Mouse (Mus musculus) B cell, adult 2 months (primary cell): ENCODE data around the gene Zfp39.

ENCODE experiments used
- DNase-seq, 2 experiments: peaks; one replicate each; pipeline ENCODE4 v3.0.0; 2022

Zfp39 gene

DNA sequence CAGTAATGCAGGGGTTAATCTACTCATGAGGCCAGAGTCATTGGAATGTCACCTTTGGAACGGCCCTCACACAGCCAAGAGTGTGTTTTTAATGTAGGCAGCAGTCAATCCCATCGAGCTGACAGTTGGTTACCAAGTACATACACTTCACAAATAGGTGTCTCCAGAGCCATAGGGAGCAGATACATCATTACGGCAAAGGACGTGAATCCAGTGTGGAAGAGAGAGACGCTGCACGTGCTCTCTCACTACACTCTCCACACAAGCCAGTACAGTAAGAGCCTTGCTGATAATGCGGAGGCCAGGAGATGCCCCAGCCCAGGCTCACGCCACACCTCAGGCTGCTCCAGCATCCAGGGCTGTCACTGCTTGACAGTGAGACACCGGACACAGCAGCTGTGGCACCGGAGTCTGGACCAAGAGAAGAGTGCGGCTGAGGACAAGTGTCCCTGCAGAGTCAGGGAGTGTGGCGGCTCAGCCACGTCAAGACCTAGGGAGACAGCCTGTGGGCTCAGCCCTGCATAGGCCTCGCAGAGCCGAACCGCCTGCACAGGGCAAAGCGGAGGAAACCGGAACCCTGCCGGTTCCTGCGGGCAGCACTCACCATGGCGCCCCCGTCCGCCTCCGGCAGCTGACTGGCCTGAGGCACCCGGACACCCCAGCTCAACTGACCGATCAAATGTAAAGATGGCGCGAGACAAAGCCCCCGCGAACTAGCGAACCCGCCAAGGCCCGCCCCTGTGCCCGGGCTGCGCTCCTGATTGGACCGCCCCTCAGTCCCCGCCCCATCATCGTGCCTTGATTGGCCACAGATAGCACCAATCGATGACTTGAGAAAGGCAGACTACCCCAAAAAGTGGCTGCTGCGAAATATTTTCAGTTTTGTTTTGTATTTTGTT is at the start of gene Zfp39:
TSS of gene Zfp39 (minus strand) at position 715 of the 899 bp plus-strand sequence.
- DNase-seq: peak; percentile 97 to 99

DNA sequence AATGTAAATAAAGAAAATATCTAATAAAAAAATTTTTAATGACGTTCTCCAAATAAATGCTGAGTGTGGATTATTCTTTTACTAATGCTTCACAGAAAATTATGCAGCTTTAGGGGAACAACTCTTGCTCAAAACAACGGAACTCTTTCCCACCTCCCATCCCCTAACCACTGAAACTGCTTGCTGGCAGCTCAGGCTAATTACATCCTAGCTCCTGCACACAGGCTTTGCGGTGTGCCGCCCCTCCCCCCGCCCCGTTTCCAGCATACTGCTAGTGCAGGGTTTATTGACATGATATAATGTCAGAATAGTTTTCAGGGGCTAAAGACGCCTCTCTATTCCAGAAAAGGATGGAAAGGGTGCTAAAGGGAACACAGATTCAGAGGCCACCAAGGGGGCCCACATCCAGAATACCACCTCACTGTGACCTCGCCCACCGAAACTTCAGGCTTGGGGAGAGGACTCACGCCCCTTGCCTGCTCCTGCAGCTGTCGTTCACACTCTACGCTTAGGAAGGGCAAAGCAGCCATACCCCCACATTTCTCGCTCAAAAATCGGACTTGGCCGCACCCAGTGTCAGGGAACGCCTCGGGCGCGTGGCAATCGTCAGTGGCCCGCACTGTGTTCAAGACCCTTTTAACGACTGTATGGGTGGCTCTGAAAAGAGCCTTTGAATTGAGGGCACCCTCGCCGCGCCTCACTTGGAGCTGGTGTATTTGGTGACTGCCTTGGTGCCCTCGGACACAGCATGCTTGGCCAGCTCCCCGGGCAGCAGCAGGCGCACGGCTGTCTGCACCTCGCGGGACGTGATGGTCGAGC is 49.5 kb upstream of the Zfp39 start:
- no peak for DNase-seq

DNA sequence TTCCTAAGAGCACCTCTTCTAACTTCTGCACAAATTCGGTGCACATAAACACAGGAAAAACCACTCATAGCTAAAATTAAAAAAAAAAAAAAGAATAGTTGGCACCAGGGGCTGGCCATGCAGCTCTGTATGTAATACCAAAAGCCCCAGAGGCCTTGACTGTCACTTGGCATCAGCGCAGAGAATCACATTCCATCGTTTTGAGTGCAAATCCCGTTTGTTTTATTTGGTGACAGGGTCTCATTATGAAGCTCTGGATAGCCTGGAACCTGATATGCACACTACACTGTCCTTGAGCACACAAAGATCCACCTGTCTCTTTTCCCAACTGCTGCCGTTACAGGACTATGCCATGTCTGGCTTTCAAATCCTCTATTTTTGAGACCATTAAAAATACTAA is 47.2 kb upstream of the Zfp39 start:
- DNase-seq: no peak

DNA sequence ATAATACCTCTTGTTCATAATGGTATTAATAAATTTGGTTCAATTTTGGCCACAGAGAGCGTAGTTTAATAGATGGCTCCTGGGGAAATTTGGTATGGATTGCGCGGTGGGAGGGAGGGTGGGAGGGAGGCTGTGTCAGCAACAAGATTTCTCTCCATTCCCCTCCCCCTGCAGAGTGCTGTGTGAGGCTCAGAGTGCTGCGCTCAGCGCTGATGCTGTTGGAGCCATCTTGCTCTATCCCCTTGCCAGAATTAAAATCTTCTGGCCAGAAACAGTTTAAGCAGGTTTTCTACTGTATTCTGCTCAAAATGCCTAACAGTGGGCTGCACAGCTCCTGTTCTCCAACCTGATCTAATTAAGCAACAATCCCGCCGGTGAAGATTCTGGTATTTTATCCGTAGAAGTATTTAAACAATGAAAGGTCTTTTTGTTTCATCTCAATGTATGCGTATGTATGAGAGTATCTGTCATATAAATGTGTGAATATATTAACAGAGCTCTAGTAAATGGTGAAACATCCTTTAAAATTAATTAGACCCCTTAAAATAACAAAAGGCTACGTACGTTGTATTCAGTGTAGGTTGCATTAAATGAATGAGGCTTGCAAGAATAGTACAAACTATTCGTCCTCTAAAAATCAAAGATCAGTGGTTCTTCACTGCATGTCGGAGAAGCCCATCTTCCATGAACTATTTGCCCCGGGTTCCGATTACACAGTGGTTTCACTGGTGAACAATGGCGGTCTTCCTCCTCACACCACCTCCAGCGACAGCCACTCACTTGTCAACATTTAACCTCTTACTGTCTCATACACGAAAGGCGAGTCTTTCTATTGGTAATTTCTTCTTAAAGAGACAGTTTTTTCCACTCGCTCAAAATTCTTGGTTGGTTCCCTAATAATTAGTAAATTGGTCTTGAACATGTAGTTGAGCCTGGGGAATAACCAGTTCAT is 45.7 kb upstream of the Zfp39 start:
- DNase-seq: no peak

DNA sequence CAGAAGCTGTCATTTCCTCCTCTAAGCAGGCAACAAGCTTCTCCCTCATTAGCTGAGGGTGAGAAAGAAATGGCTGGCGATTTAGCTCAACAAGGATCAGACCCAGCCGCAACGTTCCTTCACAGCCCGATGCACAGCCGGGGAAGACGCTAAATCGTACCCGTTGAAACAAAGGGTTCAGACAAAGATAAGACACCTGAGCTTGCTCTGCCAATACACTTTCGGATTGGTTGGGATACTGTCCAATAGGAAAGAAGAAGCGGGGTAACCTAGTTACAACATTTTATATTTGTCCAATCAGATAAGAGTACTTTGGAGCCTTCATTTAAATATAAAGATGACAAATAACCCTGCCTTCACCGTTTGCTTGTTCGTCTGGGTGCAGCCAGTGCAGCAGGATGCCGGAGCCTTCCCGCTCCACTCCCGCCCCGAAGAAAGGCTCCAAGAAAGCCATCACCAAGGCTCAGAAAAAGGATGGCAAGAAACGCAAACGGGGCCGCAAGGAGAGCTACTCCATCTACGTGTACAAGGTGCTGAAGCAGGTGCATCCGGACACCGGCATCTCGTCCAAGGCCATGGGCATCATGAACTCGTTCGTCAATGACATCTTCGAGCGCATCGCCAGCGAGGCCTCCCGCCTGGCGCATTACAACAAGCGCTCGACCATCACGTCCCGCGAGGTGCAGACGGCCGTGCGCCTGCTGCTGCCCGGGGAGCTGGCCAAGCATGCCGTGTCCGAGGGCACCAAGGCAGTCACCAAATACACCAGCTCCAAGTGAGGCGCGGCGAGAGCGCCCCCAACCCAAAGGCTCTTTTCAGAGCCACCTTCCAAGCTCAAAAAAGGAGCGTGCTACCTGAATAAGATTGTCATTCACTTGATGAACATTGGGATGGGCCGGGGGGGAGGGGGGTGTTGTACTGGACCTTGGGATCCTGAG is 44.8 kb upstream of the Zfp39 start, which contains the start of gene Hist3h2ba:
TSS of gene Hist3h2ba (plus strand) at position 379 of the 938 bp plus-strand sequence.
- DNase-seq: peak; percentile 66 to 67

GRCm38 (mm10) chr11:58947798-58948528 is 43.9 kb upstream of the Zfp39 start:
- DNase-seq: peak; percentile 37 to 42

GRCm38 (mm10) chr11:58947306-58947705 is 43.3 kb upstream of the Zfp39 start:
- no peak for DNase-seq

DNA sequence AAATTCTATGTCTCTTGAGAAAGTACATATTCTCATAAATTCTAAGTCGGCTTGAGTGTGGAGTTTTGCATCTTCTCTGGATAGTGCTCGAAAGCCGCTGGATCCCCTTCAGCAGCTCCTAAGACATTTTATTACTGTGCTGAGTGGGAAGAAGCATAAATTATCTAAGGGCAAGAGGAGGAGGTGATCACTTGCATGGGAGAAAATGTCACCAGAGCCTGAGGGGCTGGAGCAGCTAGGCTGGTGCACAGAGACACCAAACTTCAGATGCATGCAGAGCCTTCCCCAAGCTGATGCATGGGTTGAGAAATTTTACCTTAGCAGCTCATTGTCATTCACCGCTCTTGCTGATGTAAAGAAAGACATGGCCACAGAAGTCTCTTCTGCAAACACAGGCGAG is 40.1 kb upstream of the Zfp39 start:
- DNase-seq: no peak

DNA sequence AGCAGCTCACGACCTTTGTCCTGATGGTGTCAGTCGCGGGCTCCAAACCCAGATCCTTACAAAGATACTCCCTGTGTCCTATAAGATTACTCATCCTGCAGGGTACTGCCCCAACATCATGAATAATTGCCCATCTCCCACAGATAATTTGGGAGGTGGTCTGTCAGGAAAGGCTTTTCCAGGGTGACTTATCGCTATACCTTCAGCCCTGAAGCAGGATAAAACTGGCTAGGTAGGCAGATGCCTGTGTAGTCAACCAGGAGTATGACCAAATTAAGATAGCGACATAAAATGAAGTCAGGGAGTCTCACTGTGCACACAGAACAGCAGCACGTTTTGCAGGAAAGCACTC is 35.0 kb upstream of the Zfp39 start:
- no peak for DNase-seq

GRCm38 (mm10) chr11:58938322-58939087 is 34.5 kb upstream of the Zfp39 start, which contains the start of gene Rnf187:
Gene Rnf187, minus strand, starts transcription at chr11:58938916.
- DNase-seq: peak; percentile 90 to 92

DNA sequence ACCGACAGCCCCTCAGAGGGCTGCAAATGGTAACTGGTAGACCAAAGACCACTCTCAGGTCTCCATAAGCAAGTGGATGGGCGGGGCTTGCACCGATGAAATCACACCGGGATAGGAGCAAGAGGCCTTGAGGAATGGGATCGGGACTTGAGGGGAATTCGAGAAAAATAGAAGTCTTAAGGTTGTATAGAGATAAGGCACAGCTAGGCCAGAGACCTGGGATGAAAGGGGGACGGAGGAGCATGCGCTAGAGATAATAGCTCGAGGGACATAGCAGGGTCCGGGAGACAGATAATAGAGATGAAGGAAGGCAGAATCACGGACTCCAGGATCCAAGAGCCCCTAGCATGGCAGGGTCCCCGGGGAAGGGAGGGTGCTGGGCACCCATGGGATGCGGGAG is 33.9 kb upstream of the Zfp39 start:
- no peak for DNase-seq

GRCm38 (mm10) chr11:58931576-58931975 is 27.6 kb upstream of the Zfp39 start:
- peak; percentile 39 to 53 for DNase-seq

DNA sequence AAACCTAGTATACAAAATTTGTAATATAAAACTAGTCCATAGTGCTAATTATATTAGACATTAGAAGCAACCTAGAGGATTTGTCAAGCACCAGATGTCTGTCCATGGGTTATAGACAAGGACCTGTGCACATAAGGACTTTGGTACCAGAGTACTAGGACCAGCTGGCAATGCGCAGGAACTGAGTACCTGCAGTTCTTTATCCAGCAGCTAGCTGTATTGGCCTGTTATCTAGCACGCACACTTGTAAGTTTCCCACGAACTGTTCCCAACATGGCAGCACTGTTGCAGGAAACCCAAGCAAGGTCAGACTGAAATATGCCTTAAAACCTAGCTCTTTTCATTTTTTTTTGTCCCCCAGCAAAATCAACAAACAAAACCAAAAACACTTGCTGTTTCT is 26.2 kb upstream of the Zfp39 start:
- no peak for DNase-seq

- DNase-seq: no peak
Measured at GRCm38 (mm10) chr11:58929641-58930040, 25.6 kb upstream of the Zfp39 start.

- no peak for DNase-seq
Measured at GRCm38 (mm10) chr11:58929055-58929454, 25.0 kb upstream of the Zfp39 start.

- peak; percentile 84 for DNase-seq
Measured at GRCm38 (mm10) chr11:58927790-58928651, 24.0 kb upstream of the Zfp39 start.

- no peak for DNase-seq
Measured at GRCm38 (mm10) chr11:58927053-58927452, 23.0 kb upstream of the Zfp39 start.

DNA sequence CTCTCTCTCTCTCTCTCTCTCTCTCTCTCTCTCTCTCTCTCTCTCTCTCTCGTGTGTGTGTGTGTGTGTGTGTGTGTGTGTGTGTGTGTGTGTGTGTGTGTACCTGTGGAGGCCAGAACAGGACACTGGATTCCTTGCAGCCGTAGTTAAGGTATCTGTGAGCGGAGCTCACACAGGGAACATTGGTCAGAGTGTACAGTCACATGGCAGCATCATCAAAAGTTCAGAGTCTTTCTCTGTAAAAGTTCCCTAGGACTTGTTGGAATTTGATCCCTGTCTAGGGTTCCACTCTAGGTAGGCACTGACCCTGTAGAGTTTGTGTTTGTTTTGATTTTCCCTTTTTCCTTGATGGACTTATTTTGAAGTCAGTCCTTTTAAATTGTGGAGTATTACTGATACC is 22.6 kb upstream of the Zfp39 start:
- no peak for DNase-seq

DNA sequence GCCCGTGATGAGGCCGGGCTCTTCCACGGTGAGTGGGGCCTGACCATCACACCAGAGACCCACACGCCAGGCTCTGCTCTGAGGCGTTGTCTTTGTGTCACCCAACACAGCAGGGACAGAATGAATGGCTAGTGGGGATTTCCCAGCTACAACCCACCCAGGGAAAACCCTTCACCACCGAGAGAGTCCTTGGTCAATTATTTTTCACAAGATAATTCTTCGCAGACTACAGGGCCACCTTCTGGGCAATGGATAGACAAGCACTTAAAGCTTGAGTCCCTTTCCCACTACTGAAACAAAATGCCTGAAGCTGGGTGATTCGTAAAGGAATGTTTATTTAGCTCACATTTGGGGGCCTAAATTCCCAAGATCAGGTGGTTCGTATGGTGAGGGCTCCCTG is 18.4 kb upstream of the Zfp39 start:
- no peak for DNase-seq
